Mouse (Mus musculus) layer of hippocampus, postnatal 25 days (tissue): ENCODE measurements at regions not wholly inside any gene's neighbourhood (a gene's known extent, or its start where the extent isn't known, plus 50 kb on each side); places are given as distances from the start of the nearest gene placed in this dataset.

ENCODE experiments used
- DNase-seq, 2 experiments: peaks; one replicate each; pipeline ENCODE4 v3.0.0; 2022; ENCODE audit warnings: mixed read lengths in 2 of 2, low spot score in 1 of 2; ENCODE audit errors: extremely low spot score in 1 of 2

DNA sequence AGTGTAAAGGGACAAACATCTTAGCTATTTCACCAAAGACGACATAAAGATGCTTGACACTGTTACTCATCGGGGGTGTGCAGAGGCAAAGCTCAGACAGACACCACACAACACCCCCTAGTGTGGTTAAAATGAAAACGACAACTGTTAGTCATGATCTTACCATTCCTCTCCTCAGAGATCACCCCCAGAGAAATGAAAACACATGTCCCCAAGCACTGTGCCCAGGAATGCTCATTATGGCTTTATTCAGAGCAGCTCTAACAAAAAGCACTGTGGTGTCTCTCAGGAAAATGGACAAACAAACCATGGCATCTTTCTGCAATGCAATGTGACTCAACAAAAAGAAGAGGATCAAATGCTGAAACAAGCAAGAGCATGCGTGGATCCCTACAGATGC, 229.5 kb upstream of the Thbs1 start:
- no peak for DNase-seq

DNA sequence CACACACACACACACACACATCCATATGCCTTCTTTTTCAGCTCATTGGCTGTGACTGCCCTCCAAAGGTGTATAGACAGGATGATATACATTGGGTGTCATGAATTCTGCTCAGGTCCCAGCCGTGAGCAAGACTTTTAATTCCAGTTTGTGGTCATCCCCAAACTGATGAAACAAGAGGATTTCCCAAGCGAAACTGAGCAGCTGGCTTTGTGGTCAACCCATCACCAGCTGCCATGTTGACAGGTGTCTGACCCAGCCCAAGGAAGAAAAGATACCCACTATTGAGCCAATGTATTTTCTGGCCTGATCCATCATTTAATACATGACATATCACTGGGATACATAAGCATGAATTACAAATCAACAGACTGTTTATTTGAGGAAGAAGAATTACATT, 228.8 kb upstream of the Thbs1 start:
- DNase-seq: no peak

DNA sequence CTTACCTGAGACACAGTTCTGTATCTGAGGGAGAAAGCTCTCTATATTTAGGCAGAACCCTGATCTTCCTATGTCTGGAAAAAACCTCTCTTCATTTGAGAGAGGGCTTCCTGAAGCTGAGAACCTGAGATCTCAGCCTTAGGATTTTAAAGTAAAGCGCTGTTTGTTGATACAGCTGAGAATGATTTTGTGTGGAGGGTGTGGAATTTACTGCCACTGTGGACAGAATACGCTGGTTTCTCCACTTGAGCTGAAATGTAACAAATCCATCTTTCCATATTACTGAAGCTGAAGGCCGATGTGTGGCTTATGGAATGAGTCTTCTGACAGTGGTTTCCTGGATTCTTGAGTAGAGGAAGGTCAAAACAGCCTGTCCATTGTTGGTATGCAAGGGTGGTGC, 225.2 kb upstream of the Thbs1 start:
- DNase-seq: no peak

DNA sequence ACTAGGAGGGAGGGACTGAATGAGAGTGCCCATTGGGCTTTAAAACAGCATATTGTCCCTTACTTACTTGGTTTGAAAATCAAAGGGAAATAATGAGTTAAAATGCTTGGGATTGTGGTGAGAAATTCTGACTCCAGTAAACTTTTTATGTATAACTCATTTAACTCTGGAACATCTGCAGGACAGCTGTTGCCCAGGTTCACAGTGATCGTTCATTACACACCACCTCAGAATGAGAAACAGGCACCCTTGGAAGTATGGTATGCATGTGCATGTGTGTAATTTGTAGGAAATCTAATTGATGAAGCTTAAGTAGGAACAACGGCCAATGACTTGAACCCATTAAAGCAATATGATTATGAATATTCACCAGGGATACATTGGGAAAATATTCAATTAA, 210.4 kb upstream of the Thbs1 start:
- no peak for DNase-seq

DNA sequence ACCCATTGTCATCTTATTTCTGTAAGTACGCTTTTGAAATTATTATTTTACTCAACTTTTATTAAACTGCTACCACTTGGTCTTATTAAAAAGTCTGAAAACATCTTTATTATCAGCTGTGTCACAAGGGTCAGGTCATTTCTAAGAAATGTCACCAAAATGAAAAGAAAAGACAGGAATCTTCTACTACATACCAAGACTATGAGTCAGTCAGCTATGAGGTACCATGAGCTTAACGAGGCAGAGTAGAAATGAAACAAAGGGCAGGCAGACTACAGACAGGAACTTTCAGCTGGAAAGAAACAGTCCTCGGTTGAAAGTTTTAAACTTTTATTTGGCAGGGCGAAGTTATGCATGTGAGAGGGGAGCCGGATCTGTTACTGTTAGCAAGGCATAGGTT, 208.8 kb upstream of the Thbs1 start:
- no peak for DNase-seq

DNA sequence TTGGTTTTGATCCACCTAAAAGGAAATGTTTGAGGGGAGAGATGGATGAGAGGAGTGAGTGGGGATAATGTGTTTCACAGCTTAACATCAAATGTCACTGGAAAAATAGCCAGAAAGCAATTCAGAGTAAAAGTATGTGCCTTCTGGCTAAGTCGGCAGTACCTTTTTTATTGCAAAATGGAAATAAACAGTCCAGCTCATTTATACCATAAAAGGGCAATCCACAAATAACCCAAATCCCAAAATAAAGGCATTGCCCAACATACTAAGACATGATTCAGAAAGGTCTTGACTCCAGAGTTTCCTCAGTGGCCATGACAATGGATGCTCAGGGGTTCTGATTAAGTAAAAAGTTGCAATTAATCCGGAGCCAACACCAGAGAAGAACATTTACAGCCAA, 208.0 kb upstream of the Thbs1 start:
- DNase-seq: no peak

DNA sequence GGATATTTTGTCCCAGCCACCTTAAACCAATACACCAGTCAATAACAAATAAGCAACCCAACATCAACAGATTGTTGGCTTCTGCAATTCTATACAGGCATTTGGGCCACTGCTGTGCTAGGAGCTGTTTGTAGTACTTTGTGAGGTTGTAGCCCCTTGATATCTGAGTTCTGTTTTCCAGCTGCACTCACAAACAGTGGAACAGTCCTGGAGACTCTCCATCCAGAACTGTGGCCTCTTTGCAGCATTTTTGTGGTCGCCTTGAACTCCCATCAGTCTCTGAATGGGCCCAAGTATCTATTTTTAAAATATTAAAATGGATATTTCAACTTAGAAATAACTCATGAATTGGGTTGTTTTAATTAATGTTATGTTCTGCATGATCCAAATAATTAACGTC, 205.2 kb upstream of the Thbs1 start:
- no peak for DNase-seq

DNA sequence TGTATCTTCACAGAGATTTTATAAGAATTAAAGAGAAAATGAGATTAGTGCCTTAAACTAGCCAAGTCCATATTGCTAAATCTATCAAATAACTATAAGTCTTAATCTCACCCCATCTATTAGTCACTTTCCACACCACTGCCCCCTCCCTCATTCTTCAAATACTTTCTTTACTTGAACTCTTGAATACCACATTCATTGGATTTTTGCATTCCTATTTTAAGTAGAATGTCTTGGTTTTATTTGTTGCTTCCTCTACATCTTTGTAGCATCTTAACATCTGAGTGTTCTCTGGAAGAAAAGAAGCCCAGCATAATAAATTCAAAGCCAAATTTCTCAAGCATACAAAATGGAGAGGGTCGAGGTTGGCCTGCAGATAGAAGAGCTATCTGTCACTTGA, 200.9 kb upstream of the Thbs1 start:
- no peak for DNase-seq

DNA sequence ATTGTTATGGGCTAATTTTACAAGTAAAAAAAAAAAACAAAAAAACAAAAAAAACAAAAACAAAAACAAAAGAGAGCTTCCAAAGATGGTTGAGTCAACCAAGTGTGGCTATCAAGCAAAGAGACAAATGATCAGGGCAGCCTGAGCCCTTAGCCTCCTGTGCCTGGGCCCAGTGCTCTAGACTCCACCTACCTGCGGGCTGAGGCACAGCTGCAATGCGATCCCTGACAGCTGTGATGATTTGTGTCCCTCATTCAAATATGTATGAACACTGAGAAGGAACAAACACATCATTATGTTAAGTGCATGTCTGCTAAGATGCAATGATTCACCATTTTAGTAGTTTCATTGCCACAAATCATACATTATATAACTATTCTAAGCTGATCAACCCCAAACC, 199.0 kb upstream of the Thbs1 start:
- DNase-seq: no peak

DNA sequence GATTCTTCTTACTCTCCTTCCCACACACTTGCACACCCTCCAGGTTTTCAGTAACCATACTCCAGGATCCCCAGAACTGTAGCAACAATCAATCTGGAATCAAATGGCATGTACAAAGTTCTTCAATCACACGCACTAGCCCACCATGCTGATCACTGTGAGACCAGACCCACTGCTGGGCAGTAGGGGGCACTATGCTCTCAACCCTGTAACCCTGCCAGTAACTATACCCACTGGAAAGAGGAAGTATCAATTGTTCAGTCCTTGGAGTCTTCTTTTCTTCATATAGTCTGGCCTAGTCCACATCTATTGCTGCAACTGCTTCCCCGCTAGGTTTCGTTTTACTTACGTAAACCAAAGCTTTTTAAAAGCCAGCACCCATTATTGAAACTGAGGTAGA, 197.8 kb upstream of the Thbs1 start:
- peak in 1 of 2 experiments; percentile 6 for DNase-seq

DNA sequence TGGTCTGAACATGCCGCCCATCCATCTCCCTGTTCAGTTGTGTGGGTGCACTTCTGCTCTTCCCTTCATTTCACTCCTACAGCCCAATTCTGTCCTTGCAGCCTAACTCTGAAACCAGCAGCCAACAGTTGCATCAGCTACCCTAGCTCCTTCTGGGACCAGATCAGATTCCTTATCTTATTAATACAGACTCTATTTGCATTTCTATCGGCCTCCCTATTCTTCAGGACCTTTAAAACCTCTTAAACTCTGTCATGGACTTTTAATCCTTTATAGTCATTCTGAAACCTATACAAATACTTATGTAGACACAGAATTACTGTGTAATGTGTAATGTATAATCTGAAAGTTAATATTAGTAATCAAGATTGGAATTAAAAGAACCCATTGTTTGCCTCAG, 195.9 kb upstream of the Thbs1 start:
- no peak for DNase-seq

DNA sequence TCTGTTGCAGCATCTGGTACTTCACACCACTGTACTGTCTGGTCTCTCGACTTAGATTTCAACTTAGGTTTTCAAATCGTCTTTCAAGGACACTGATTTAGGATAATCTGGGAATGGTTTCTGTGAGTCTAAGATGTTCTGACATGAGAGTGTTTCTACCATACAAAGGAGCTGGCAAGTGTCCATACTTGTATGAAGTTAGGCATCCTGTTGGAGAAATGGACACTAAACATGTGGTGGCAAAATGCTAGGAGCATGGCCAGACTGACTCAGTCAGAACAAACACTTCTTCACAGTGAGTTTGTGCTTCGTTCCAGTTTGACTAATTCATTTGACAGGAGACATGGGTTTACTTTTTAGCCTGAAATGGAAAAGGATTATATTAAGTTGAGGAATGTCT, 194.5 kb upstream of the Thbs1 start:
- no peak for DNase-seq

DNA sequence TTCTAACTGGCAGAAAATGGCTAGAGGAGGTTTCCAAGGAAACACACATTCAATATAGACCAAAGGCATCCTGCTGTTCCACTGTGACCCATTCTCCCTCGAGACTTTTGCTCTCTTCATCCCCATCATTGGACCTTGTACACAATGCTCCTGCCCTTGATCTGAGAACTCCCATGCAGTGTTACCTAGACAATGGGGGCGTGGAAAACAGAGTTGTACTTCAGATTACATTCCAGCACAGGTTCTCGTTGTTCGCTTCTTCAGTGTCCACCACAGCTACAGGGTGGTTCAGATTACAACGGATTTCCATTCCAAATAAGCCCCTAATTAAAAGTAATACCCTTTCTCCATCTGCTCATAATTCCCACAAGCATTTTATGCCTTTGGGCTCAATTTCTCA, 186.8 kb upstream of the Thbs1 start:
- DNase-seq: no peak

DNA sequence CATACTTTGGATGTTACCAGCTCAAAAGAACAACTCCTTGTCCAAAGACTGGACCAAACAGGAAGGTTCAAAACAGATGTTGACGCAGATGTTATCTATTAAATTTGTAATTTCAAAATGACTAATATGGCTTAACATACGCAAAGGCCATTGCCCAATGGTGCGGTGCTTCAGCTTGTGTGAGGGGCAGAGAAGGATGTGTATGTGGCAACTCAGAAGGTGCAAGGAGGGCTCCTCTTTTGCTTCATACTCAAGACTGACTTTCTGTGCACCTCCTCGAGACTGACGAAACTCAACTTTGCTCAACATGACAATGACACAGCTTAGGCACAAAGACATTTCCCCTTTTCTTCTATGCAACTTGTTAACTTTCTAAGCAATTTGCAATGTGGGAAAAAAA, 186.3 kb upstream of the Thbs1 start:
- DNase-seq: no peak

DNA sequence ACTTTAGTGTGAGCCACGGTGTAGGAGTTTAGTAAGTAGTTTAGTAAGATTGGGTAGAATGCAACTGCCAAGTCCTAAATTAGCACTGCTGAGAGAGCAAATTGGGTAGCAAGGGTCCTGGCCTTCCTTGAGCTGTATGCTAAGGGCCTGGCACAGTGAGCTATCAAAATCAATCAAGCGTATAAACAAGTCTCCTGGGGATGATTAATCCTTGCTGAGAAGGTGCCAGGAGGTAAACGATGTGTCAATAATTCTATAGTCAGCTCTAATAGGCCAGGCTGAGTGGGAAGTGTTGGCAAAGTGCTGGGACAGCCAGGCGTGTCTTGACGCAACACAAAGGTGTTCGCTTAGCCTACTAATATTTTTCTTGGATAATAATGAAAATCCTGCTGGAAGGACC, 183.6 kb upstream of the Thbs1 start:
- no peak for DNase-seq

DNA sequence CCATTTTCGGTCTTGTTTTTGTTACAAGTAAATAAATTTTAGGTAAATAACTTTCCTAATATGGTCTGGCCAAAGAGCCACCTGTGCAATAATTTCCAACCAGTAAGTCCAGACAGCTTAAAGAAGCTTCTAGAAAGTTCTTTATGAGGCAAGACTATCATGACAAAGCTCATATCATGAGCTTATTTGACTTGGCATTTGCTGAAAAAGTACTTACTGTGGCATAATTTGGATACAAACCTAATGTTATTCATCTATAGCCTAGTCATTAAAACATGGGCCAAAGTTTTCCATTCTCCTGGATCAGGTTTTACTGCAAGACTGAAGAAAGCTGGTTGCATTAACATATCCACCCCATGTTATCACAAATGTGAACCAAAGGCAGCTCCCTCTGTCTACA, 182.1 kb upstream of the Thbs1 start:
- DNase-seq: no peak

DNA sequence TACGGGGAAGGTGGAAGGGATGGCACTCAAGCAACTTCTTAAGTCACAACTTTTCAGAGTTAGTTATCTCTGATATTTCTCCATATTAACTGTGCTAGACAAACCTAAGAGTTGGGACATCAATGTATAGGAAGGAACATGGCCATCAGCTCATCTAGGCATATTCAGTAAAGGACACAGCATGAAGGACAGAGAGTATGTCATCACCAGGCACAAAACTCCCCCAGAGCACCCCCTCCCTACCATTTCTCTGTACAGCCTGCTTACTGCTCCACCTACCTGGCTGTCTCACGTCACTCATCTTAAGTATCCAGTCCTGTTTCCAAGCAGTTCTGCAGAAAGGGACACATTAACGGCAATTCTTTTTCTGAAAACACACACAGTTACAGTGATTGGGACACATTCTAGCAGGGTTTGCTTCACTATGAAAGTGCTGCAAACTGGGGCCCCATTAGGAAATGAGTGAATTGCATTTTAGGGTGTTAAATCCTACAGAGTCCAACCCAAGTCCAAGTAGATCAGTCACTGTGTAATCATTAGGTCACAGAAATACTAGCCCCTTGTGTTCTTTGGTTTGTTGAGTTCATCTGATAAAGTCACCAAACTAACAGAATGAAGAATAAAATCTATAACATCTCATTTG, 180.7 kb upstream of the Thbs1 start:
- no peak for DNase-seq

DNA sequence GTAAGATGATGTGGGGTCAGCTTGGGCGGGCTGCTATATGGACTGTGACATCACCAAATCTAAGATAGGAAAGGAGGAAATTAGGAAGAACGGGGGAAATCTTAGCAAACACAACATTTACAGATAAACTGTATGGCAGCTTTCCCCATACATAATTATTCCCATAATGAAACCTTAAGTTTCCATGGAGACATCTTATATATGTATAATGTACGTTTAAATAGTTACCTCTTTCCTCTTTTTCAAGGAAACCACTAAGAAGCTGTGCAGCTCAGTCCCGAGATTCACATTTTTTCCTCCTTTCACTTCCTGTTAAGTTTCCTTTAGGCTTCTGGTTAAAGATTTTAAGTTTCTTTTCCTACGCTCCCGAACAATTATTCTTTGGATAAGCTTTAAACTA, 175.1 kb upstream of the Thbs1 start:
- no peak for DNase-seq

DNA sequence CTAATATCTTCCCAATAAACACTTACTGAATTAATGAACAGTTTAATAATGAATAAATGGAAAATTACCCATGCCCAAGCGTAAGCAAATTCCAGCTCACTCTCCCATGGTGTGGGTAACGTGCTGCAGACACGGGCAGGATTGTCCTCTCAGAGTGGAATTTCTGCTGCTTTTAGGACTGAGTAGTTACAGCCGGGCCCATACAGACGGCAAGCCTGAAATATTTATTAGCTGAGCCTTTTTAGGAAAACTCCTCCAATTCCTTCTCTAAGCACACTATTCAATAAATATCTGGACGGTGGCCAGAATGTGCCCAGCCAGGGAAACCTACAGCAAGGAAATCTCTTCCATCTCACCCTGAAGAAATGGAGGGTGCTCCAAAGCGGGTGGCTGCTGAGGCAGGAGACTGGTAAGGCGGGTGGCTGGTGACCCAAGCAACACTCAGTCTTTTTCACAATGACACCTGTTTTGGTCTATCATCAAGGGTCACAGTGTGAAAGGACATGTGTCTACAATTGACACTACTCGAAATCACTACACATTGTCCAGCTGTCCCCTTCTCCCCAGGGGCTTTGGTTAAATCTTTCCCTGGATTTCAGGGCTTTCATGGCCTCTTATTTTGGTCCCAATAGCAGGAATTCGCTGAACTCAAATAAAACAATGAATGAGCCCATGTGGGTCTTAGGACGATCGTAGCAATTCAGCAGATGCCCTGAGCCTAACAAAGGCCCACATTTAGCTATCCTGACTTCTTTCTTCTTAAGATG, 173.2 kb upstream of the Thbs1 start:
- no peak for DNase-seq

DNA sequence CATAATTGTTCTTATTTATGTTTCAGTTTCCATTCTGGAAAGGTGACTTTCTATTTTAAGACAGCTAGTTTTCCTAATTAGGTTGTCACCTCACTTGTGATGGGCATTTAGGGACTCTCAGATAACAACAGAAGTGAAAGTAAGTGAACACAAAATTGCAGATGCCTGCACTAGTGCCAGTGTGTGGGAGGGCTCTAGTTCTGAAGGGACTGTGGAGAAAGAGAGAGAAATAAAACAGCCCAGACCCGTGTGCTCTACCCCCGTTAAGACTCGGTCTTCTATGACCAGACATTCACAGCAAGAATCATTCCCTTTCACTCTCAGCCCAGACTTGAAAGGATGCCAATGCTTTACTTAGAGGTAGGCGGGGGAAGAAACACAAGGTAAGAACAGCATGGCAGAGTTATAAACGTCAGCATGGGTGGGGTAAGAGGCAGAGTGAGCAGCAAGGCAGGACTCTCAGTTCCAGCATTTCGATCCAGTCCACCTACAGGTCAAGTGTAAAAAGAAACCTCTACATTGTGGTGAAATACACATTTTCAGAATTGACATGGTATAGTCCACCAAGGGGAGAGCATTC, 170.1 kb upstream of the Thbs1 start:
- DNase-seq: no peak

DNA sequence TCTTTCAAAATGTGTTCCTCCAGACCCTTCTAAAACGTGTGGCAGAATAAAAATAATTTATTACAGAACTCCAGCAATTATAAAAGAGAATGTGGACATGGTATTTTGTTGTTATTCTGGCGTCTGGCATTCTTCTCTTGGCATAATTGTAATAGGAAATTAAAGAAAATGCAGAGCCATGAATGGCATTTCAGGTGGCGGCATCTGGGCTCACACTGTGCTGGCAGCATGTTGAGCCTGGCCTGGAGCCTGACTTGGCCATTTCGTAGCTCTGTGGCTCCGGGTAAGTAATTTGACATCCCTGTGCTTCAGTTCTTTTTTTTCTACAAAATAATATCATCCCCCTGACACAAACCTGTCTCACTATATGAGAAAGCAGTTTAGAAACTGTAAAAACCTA, 168.0 kb upstream of the Thbs1 start:
- DNase-seq: no peak

DNA sequence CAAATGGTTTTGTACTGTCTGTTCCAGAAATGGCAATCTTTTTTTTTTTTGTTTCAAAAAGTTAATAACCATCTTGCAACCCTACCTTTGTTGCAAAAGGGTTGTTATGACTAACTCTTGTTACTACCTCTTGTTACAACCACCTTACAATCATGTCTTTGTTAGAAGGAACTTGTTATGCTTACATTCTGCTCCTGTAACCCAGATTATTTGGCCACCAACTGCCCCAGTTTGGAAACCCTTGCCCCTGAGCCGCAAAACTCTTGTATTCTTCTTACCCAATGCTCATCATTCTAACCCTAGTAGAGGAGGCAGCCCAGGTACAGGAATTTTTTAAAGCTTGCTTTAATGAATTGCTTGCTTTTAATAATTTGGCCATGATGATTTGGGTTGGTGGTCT, 167.4 kb upstream of the Thbs1 start:
- no peak for DNase-seq
